Mouse (Mus musculus): ENCODE results near the gene Kmt5a. TPM values are rescaled to one million over a fixed set of nuclear protein-coding genes. Genes with fewer than 3 reads are reported as not detected.

The Kmt5a gene
- polyA plus RNA-seq, 1 experiment from 2014 or later: 18.0 TPM

GRCm38 (mm10) chr5:124483655-124484396, 44.1 kb downstream of the Kmt5a start:
- Histone ChIP-seq H3K4me2 (replicated peaks; ENCODE audit: low read depth, low read length) (peak overlapping the region; percentile 72), H3K9me3 (ENCODE audit: low read length) (no peaks in the 10 kb centered on the region), H3K9ac (replicated peaks; ENCODE audit: low read depth) (peak overlapping the region; percentile 63), H3K27me3 (replicated peaks; ENCODE audit: insufficient read depth, low read length) (no peaks in the 10 kb centered on the region), H3K27ac (ENCODE audit: low read length) (peak overlapping the region; percentile 97), H3K4me3 (ENCODE audit: low read depth, low read length) (peak overlapping the region; percentile 62), H3K36me3 (ENCODE audit: insufficient read depth, low read length) (no peaks in the 10 kb centered on the region), H3K4me1 (ENCODE audit: insufficient read depth, low read depth, low read length) (peaks cover 5% of the 10 kb centered on the region; the same call in 1 of the 2 replicates)
- ATAC-seq: peak; percentile 44; the same call in 1 of the 2 replicates
- DNase-seq (ENCODE audit: low spot score): no peak
- 6% methylated on average over 15 of the region's 15 CpGs for WGBS
- TF ChIP-seq EP300 (IDR thresholded peaks at IDR 0.05) (no peak), CTCF (IDR thresholded peaks at IDR 0.05) (peak; percentile 31)

- no peak overlapping the region for H3K4me2 ChIP-seq (replicated peaks; ENCODE audit: low read depth, low read length)
- no peak overlapping the region for H3K9ac ChIP-seq (replicated peaks; ENCODE audit: low read depth)
- ATAC-seq (no peak), DNase-seq (ENCODE audit: low spot score) (no peak)
- TF ChIP-seq CTCF (IDR thresholded peaks at IDR 0.05) (no peak), EP300 (IDR thresholded peaks at IDR 0.05) (no peak)
- H3K9me3 ChIP-seq (ENCODE audit: low read length): no peaks in the 10 kb centered on the region
- H3K36me3 ChIP-seq (ENCODE audit: insufficient read depth, low read length): no peaks in the 10 kb centered on the region
- 0 out of 2 replicates have a peak, but pooled peaks cover 4% of the 10 kb centered on the region for H3K4me1 ChIP-seq (ENCODE audit: insufficient read depth, low read depth, low read length)
- WGBS: 94% methylated on average over 5 of the region's 5 CpGs
- H3K27me3 ChIP-seq (replicated peaks; ENCODE audit: insufficient read depth, low read length): no peaks in the 10 kb centered on the region
- H3K4me3 ChIP-seq (ENCODE audit: low read depth, low read length): no peak overlapping the region
- no peak overlapping the region for H3K27ac ChIP-seq (ENCODE audit: low read length)
These were observed 45.9 kb downstream of the Kmt5a start for GRCm38 (mm10) chr5:124485654-124486053.

DNA sequence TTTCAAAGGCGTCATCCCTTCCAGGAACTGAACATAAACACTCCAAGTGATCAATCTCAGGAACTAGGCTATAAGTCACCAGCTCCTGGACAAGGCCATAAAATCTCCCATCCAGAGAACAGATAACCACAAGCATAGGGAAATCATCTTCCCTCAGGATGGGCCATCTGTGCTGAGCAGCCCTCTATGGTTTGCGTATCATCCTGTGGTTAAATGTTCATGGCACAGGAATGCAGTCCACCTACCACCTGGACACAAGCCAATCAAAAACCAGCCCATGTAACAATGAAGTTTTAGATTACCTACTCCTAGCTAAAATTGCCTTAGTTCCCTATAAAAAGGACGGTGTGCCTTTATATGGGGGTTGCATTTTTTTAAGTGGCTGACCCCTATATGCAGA, 49.2 kb downstream of the Kmt5a start:
- no peak overlapping the region for H3K4me3 ChIP-seq (ENCODE audit: low read depth, low read length)
- no peak overlapping the region for H3K27ac ChIP-seq (ENCODE audit: low read length)
- H3K4me1 ChIP-seq (ENCODE audit: insufficient read depth, low read depth, low read length): no peaks in the 10 kb centered on the region
- H3K27me3 ChIP-seq (replicated peaks; ENCODE audit: insufficient read depth, low read length): no peaks in the 10 kb centered on the region
- ATAC-seq (no peak), DNase-seq (ENCODE audit: low spot score) (no peak)
- no peak overlapping the region for H3K4me2 ChIP-seq (replicated peaks; ENCODE audit: low read depth, low read length)
- H3K9ac ChIP-seq (replicated peaks; ENCODE audit: low read depth): no peak overlapping the region
- H3K9me3 ChIP-seq (ENCODE audit: low read length): no peaks in the 10 kb centered on the region
- 0 out of 2 replicates have a peak, but pooled peaks cover 7% of the 10 kb centered on the region for H3K36me3 ChIP-seq (ENCODE audit: insufficient read depth, low read length)
- 75% methylated on average over 3 of the region's 3 CpGs for WGBS
- no peak for TF ChIP-seq CTCF (IDR thresholded peaks at IDR 0.05)
- TF ChIP-seq EP300 (IDR thresholded peaks at IDR 0.05): no peak

- Histone ChIP-seq H3K4me2 (replicated peaks; ENCODE audit: low read depth, low read length) (no peak overlapping the region), H3K4me1 (ENCODE audit: insufficient read depth, low read depth, low read length) (no peaks in the 10 kb centered on the region), H3K36me3 (ENCODE audit: insufficient read depth, low read length) (0 out of 2 replicates have a peak, but pooled peaks cover 7% of the 10 kb centered on the region), H3K27ac (ENCODE audit: low read length) (peak overlapping the region; percentile 16; the same call in 1 of the 2 replicates), H3K9me3 (ENCODE audit: low read length) (no peaks in the 10 kb centered on the region), H3K27me3 (replicated peaks; ENCODE audit: insufficient read depth, low read length) (no peaks in the 10 kb centered on the region), H3K9ac (replicated peaks; ENCODE audit: low read depth) (no peak overlapping the region), H3K4me3 (ENCODE audit: low read depth, low read length) (no peak overlapping the region)
- DNase-seq (ENCODE audit: low spot score) (peak; percentile 68), ATAC-seq (peak; percentile 54)
- 32% methylated on average over 4 of the region's 4 CpGs for WGBS
- TF ChIP-seq CTCF (IDR thresholded peaks at IDR 0.05): no peak
- TF ChIP-seq EP300 (IDR thresholded peaks at IDR 0.05): no peak
These were observed 52.0 kb downstream of the Kmt5a start for GRCm38 (mm10) chr5:124491732-124492131.

GRCm38 (mm10) chr5:124492618-124493017, 52.9 kb downstream of the Kmt5a start:
- ATAC-seq (no peak), DNase-seq (ENCODE audit: low spot score) (no peak)
- H3K4me1 ChIP-seq (ENCODE audit: insufficient read depth, low read depth, low read length): no peaks in the 10 kb centered on the region
- 0 out of 2 replicates have a peak, but pooled peaks cover 7% of the 10 kb centered on the region for H3K36me3 ChIP-seq (ENCODE audit: insufficient read depth, low read length)
- no peaks in the 10 kb centered on the region for H3K27me3 ChIP-seq (replicated peaks; ENCODE audit: insufficient read depth, low read length)
- no peak overlapping the region for H3K9ac ChIP-seq (replicated peaks; ENCODE audit: low read depth)
- H3K27ac ChIP-seq (ENCODE audit: low read length): no peak overlapping the region
- H3K9me3 ChIP-seq (ENCODE audit: low read length): no peaks in the 10 kb centered on the region
- no peak overlapping the region for H3K4me3 ChIP-seq (ENCODE audit: low read depth, low read length)
- WGBS: 88% methylated on average over 4 of the region's 4 CpGs
- no peak overlapping the region for H3K4me2 ChIP-seq (replicated peaks; ENCODE audit: low read depth, low read length)
- no peak for TF ChIP-seq CTCF (IDR thresholded peaks at IDR 0.05)
- TF ChIP-seq EP300 (IDR thresholded peaks at IDR 0.05): no peak

- no peaks in the 10 kb centered on the region for H3K9me3 ChIP-seq (ENCODE audit: low read length)
- no peak overlapping the region for H3K4me3 ChIP-seq (ENCODE audit: low read depth, low read length)
- H3K9ac ChIP-seq (replicated peaks; ENCODE audit: low read depth): no peak overlapping the region
- H3K27ac ChIP-seq (ENCODE audit: low read length): no peak overlapping the region
- H3K27me3 ChIP-seq (replicated peaks; ENCODE audit: insufficient read depth, low read length): no peaks in the 10 kb centered on the region
- TF ChIP-seq EP300 (IDR thresholded peaks at IDR 0.05) (no peak), CTCF (IDR thresholded peaks at IDR 0.05) (no peak)
- WGBS: 80% methylated on average over 11 of the region's 11 CpGs
- DNase-seq (ENCODE audit: low spot score) (no peak), ATAC-seq (no peak)
- H3K36me3 ChIP-seq (ENCODE audit: insufficient read depth, low read length): 0 out of 2 replicates have a peak, but pooled peaks cover 7% of the 10 kb centered on the region
- no peak overlapping the region for H3K4me2 ChIP-seq (replicated peaks; ENCODE audit: low read depth, low read length)
- 0 out of 2 replicates have a peak, but pooled peaks cover 1% of the 10 kb centered on the region for H3K4me1 ChIP-seq (ENCODE audit: insufficient read depth, low read depth, low read length)
These were observed 53.7 kb downstream of the Kmt5a start for GRCm38 (mm10) chr5:124493455-124493854.

All from lung, postnatal 0 days (tissue).